Mouse (Mus musculus) hindbrain, embryonic 11.5 days (tissue): ENCODE measurements around the gene Osbpl5. TPM values are rescaled to one million over a fixed set of nuclear protein-coding genes. Genes with fewer than 3 reads are reported as not detected.

Experiments used
- ATAC-seq: fragments of 200-750 bp; cut with Nextera tagmentation; 2 replicates; pipeline ENCODE4 v1.8.0; 2017; ENCODE audit warnings: mild to moderate bottlenecking, moderate TSS enrichment, moderate library complexity; ENCODE audit not compliant: low FRiP score
- DNase-seq: peaks from one replicate; pipeline ENCODE4 v3.0.0-alpha.2; 2015; ENCODE audit warnings: low spot score
- H3K27ac ChIP-seq: fragments of 300-500 bp; sonication (generic); 2 replicates; pipeline ENCODE4 v1.5.1; 2014; ENCODE audit warnings: mild to moderate bottlenecking, low read depth, low read length
- H3K27me3 ChIP-seq: fragments of 300-500 bp; sonication (generic); 2 replicates; pipeline ENCODE4 v1.6.1; 2014; ENCODE audit warnings: mild to moderate bottlenecking, low read length, moderate library complexity, mixed read lengths; ENCODE audit not compliant: control insufficient read depth, insufficient read depth
- H3K36me3 ChIP-seq: fragments of 300-500 bp; sonication (generic); 2 replicates; pipeline ENCODE4 v1.6.1; 2014; ENCODE audit warnings: mild to moderate bottlenecking, low read length, moderate library complexity, mixed read lengths; ENCODE audit not compliant: control insufficient read depth, insufficient read depth
- H3K4me1 ChIP-seq: fragments of 300-500 bp; sonication (generic); replicated peaks from 2 replicates; pipeline ENCODE4 v1.6.1; 2014; ENCODE audit warnings: low read length, mixed read lengths; ENCODE audit not compliant: control insufficient read depth, insufficient read depth
- H3K4me2 ChIP-seq: fragments of 300-500 bp; sonication (generic); replicated peaks from 2 replicates; pipeline ENCODE4 v1.6.1; 2014; ENCODE audit warnings: mild to moderate bottlenecking, low read depth, low read length
- H3K4me3 ChIP-seq: fragments of 300-500 bp; sonication (generic); 2 replicates; pipeline ENCODE4 v1.5.1; 2014; ENCODE audit warnings: low read depth, low read length
- H3K9ac ChIP-seq: fragments of 300-500 bp; sonication (generic); 2 replicates; pipeline ENCODE4 v1.6.1; 2014; ENCODE audit warnings: low read depth, low read length
- H3K9me3 ChIP-seq: fragments of 300-500 bp; sonication (generic); 2 replicates; pipeline ENCODE4 v1.6.1; 2016; ENCODE audit warnings: low read length; ENCODE audit not compliant: control insufficient read depth
- WGBS: fragments of 180-500 bp; shearing (Covaris S2); extraction: QIAGEN DNeasy Blood & Tissue Kit; methylation state at CpG from one replicate; pipeline ENCODE4 v1.1.7; 2014; 5-methylcytosine and 5-hydroxymethylcytosine counted together
- polyA plus RNA-seq: library from polyadenylated mRNA; unstranded; fragments of >200 nt; fragmentation: Nextera tagmentation; extraction: Ambion mirVana; gene quantifications from 2 replicates; pipeline ENCODE4 v1.2.1, GENCODE M21; 2014

The Osbpl5 gene
- polyA plus RNA-seq, 1 experiment from 2014 or later, result 13.7 TPM

DNA sequence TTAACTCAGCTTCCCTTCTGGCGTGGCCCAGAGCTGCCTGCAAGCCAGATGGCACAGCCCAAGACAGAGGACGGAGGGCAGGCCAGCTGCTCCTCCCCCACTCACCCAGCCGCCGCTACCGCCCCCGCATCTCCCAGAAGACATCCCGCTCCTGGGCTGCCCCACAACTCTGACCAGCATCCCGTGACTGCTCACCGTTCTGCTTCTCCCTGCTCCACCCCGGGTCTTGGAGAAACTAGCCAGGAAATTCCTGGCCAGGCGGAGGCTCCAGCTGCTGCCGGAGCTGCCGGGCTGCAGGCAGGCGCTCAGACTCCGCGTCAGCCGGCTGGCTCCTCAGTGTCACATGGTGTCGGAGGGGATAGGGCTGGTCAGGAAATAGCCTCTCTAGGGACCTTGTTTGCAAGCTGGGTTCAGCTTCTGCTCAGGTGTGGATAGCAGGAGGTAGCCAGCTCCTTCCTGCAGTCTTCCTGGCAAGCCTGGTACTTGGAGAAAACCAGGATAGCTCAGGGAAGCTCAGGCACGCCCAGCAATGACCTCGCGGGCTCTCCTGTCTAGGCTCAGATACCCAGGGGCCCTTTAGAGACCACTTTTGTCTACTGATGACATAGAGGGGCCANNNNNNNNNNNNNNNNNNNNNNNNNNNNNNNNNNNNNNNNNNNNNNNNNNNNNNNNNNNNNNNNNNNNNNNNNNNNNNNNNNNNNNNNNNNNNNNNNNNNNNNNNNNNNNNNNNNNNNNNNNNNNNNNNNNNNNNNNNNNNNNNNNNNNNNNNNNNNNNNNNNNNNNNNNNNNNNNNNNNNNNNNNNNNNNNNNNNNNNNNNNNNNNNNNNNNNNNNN, 27.4 kb upstream of the Osbpl5 start, which contains the start of gene Mrgpre:
Mrgpre (minus strand) TSS at position 505 of the 834 bp plus-strand sequence.
- Histone ChIP-seq H3K4me1 (0 out of 2 replicates have a peak, but pooled peaks cover 7% of the 10 kb centered on the region), H3K27me3 (no peaks in the 10 kb centered on the region), H3K36me3 (no peaks in the 10 kb centered on the region), H3K9ac (peak within 1 kb of the TSS; percentile 59), H3K27ac (peak within 1 kb of the TSS; percentile 67), H3K4me3 (peak within 1 kb of the TSS; percentile 36), H3K4me2 (peak within 1 kb of the TSS; percentile 67), H3K9me3 (no peaks in the 10 kb centered on the region)
- WGBS, result 4% methylated on average over 15 of the region's 21 CpGs
- DNase-seq, result peak; percentile 78
- ATAC-seq, result peak; percentile 94

DNA sequence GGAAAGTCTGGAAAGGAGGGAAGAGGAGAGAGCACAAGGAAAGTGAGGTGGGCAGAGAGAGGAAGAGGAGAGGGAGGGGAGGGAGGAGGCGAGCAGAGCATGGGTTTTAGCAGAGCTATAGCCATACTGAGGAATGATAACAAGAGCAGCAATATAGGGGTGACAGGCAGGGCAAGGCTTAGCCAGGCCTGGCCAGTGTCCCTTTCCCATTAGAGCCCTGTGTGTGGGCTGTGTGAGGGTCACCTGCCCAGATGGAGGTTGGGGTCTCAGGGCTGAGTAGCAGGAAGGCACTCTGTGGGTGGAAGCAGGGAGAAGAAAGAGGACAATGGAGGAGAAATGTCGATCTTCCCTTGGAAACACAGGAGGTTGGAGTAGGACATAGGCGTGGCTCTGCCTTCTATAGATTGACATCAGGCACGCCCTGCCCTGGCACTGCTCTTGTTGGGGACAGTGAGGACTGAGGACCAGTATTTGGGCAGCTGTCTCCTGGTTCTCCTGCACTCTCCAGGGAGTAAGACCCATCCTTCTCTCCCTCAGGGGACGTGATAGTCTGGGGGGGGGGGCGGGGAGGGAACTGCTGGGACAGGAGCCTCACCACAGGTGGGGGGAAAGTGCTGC, 26.7 kb upstream of the Osbpl5 start:
- peak; percentile 84 for ATAC-seq
- Histone ChIP-seq H3K4me3 (peak overlapping the region; percentile 36), H3K27ac (peak overlapping the region; percentile 67), H3K9me3 (no peaks in the 10 kb centered on the region), H3K27me3 (no peaks in the 10 kb centered on the region), H3K4me1 (0 out of 2 replicates have a peak, but pooled peaks cover 7% of the 10 kb centered on the region), H3K4me2 (peak overlapping the region; percentile 67), H3K36me3 (no peaks in the 10 kb centered on the region), H3K9ac (peak overlapping the region; percentile 59)
- WGBS, result 15% methylated on average over 6 of the region's 6 CpGs
- peak; percentile 46 for DNase-seq

DNA sequence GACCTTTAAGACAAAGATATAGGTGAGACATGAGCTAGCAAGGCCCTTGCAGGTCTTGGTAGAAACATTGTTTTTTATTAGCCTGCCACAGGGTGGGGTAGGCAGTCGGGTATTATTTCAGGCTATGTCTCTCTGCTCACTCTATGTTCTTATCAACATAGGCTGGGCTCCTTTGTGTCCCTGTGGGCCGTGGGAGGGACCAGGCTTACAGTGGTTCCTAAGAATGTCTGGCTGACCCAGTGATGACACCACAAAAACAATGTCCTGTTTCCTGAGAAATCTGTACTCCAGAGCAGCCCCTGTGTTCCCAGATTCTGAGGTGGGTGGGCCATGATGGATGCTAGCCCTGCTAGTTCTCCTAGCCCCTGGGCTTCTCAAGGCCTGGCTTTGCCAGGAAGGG, 20.6 kb upstream of the Osbpl5 start:
- WGBS, result 72% methylated on average over 2 of the region's 2 CpGs
- DNase-seq (no peak), ATAC-seq (no peak)
- no peak overlapping the region for H3K27ac ChIP-seq
- no peak overlapping the region for H3K9ac ChIP-seq
- H3K4me2 ChIP-seq, result no peak overlapping the region
- H3K4me1 ChIP-seq, result no peaks in the 10 kb centered on the region
- H3K4me3 ChIP-seq, result no peak overlapping the region
- no peaks in the 10 kb centered on the region for H3K36me3 ChIP-seq
- H3K27me3 ChIP-seq, result no peaks in the 10 kb centered on the region
- no peaks in the 10 kb centered on the region for H3K9me3 ChIP-seq

DNA sequence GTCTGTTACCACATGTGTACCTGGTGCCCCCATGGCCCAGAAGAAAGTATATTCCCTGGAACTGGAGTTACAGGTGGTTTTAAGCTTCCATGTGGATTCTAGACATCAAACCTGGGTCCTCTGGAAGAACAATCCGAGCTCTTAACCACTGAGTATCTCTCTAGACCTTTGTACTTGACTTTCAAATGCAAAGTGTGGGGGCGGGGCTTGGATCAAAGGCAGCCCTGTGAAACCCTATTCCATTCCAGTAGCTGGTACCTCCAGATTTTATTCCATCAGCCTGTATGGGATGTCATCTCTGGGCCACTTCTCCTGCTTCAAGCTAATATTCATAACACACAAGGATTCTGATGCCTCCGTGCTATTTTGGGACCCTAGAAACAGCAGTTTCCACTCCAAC, 19.4 kb upstream of the Osbpl5 start:
- WGBS, result 26% methylated on average over 3 of the region's 3 CpGs
- no peaks in the 10 kb centered on the region for H3K9me3 ChIP-seq
- no peaks in the 10 kb centered on the region for H3K27me3 ChIP-seq
- no peak for ATAC-seq
- no peak overlapping the region for H3K4me2 ChIP-seq
- H3K4me1 ChIP-seq, result no peaks in the 10 kb centered on the region
- no peaks in the 10 kb centered on the region for H3K36me3 ChIP-seq
- DNase-seq, result no peak
- H3K4me3 ChIP-seq, result no peak overlapping the region
- H3K9ac ChIP-seq, result no peak overlapping the region
- no peak overlapping the region for H3K27ac ChIP-seq

GRCm38 (mm10) chr7:143769461-143769860, 12.7 kb upstream of the Osbpl5 start:
- H3K27ac ChIP-seq, result no peak overlapping the region
- no peak overlapping the region for H3K4me3 ChIP-seq
- H3K9me3 ChIP-seq, result no peaks in the 10 kb centered on the region
- H3K9ac ChIP-seq, result no peak overlapping the region
- 67% methylated on average over 1 of the region's 1 CpGs for WGBS
- DNase-seq (no peak), ATAC-seq (no peak)
- no peaks in the 10 kb centered on the region for H3K27me3 ChIP-seq
- no peaks in the 10 kb centered on the region for H3K4me1 ChIP-seq
- H3K36me3 ChIP-seq, result no peaks in the 10 kb centered on the region
- H3K4me2 ChIP-seq, result no peak overlapping the region

DNA sequence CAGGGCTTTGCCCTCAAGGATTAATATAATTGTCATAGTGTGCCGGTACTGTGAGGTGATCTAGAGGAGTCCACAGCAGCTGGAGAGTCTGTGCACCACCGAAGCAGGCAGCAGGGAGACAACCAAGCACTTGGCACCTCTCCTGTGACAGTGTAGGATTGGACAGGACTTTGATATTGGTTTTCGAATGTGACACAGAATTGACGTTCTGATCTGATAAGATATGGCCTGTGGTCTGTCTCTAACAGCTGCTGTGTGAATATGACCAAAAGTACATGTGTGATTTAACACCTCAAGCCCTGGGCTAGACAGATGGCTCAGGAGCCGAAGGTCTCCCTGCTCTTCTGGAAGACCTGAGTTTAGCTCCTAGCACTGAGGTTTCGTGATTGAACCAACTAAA, 11.5 kb upstream of the Osbpl5 start:
- Histone ChIP-seq H3K27ac (no peak overlapping the region), H3K4me3 (no peak overlapping the region), H3K4me1 (no peaks in the 10 kb centered on the region), H3K4me2 (no peak overlapping the region), H3K27me3 (no peaks in the 10 kb centered on the region), H3K9ac (no peak overlapping the region), H3K36me3 (no peaks in the 10 kb centered on the region), H3K9me3 (no peaks in the 10 kb centered on the region)
- ATAC-seq, result no peak
- DNase-seq, result no peak
- 88% methylated on average over 6 of the region's 6 CpGs for WGBS

- Histone ChIP-seq H3K4me2 (no peak within 1 kb of the TSS), H3K9me3 (no peaks in the 10 kb centered on the region), H3K9ac (no peak within 1 kb of the TSS), H3K27ac (no peak within 1 kb of the TSS), H3K4me3 (no peak within 1 kb of the TSS), H3K27me3 (no peaks in the 10 kb centered on the region), H3K4me1 (no peaks in the 10 kb centered on the region), H3K36me3 (no peaks in the 10 kb centered on the region)
- WGBS, result 54% methylated on average over 6 of the region's 6 CpGs
- ATAC-seq, result no peak
- DNase-seq, result no peak
Measured at GRCm38 (mm10) chr7:143766893-143767292, 10.1 kb upstream of the Osbpl5 start, which contains the start of gene Mrgprg. Gene Mrgprg, minus strand, starts transcription at chr7:143766993.

GRCm38 (mm10) chr7:143764876-143765530, 8.2 kb upstream of the Osbpl5 start:
- 77% methylated on average over 19 of the region's 19 CpGs for WGBS
- Histone ChIP-seq H3K27ac (no peak overlapping the region), H3K36me3 (no peaks in the 10 kb centered on the region), H3K9me3 (no peaks in the 10 kb centered on the region), H3K4me3 (no peak overlapping the region), H3K4me2 (no peak overlapping the region), H3K9ac (no peak overlapping the region), H3K4me1 (no peaks in the 10 kb centered on the region), H3K27me3 (no peaks in the 10 kb centered on the region)
- no peak for ATAC-seq
- no peak for DNase-seq
